Mouse (Mus musculus) hindbrain, postnatal 0 days (tissue): ENCODE data around the gene Gins2. TPM values are rescaled to one million over a fixed set of nuclear protein-coding genes. Genes with fewer than 3 reads are reported as not detected.

Experiments
- ATAC-seq: fragments of 200-750 bp; cut with Nextera tagmentation; 2 replicates; pipeline ENCODE4 v1.8.0; 2017; ENCODE audit warnings: mild to moderate bottlenecking, moderate TSS enrichment, moderate library complexity
- DNase-seq: peaks from one replicate; pipeline ENCODE4 v3.0.0-alpha.2; 2015; ENCODE audit warnings: low spot score
- H3K27ac ChIP-seq: fragments of 300-500 bp; sonication (generic); 2 replicates; pipeline ENCODE4 v1.5.1; 2014; ENCODE audit warnings: mild to moderate bottlenecking
- H3K27me3 ChIP-seq: fragments of 300-500 bp; sonication (generic); 2 replicates; pipeline ENCODE4 v1.6.1; 2014; ENCODE audit warnings: low read length, mixed read lengths; ENCODE audit not compliant: insufficient read depth
- H3K36me3 ChIP-seq: fragments of 300-500 bp; sonication (generic); 2 replicates; pipeline ENCODE4 v1.6.1; 2014; ENCODE audit warnings: low read length, mixed read lengths; ENCODE audit not compliant: insufficient read depth
- H3K4me1 ChIP-seq: fragments of 300-500 bp; sonication (generic); 2 replicates; pipeline ENCODE4 v1.6.1; 2014; ENCODE audit warnings: antibody characterized with exemption, low read length, mixed read lengths; ENCODE audit not compliant: insufficient read depth
- H3K4me2 ChIP-seq: fragments of 300-500 bp; sonication (generic); 2 replicates; pipeline ENCODE4 v1.6.1; 2014; ENCODE audit warnings: low read depth, mild to moderate bottlenecking, low read length, moderate library complexity, mixed read lengths
- H3K4me3 ChIP-seq: fragments of 300-500 bp; sonication (generic); 2 replicates; pipeline ENCODE4 v1.5.1; 2014; ENCODE audit warnings: low read length
- H3K9ac ChIP-seq: fragments of 300-500 bp; sonication (generic); replicated peaks from 2 replicates; pipeline ENCODE4 v1.6.1; 2014; ENCODE audit warnings: mild to moderate bottlenecking, low read length, moderate library complexity, mixed read lengths
- H3K9me3 ChIP-seq: fragments of 300-500 bp; sonication (generic); 2 replicates; pipeline ENCODE4 v1.6.1; 2016; ENCODE audit warnings: low read length, mixed read lengths
- CTCF ChIP-seq: IDR thresholded peaks from 2 replicates; pipeline ENCODE4 v1.5.1; 2016; ENCODE audit warnings: antibody characterized with exemption, control low read depth, low read depth
- WGBS: fragments of 180-500 bp; shearing (Covaris S2); extraction: QIAGEN DNeasy Blood & Tissue Kit; methylation state at CpG from one replicate; pipeline ENCODE4 v1.1.7; 2014; 5-methylcytosine and 5-hydroxymethylcytosine counted together
- polyA plus RNA-seq: library from polyadenylated mRNA; unstranded; fragments of >200 nt; fragmentation: Nextera tagmentation; extraction: Ambion mirVana; gene quantifications from 2 replicates; pipeline ENCODE4 v1.2.1, GENCODE M21; 2015
- total RNA-seq: library from RNA; depleted of rRNA; stranded (reverse); fragments of >200 nt; gene quantifications from 2 replicates; pipeline ENCODE4 v1.2.3, GENCODE M21; 2014

Gene Gins2
- total and polyA plus RNA-seq, 2 experiments from 2014 or later, result 12.3 to 20.6 TPM

GRCm38 (mm10) chr8:120537207-120537817 is 51.8 kb downstream of the Gins2 start:
- peak overlapping the region; percentile 62 for H3K4me3 ChIP-seq
- H3K4me1 ChIP-seq, result peaks cover 57% of the 10 kb centered on the region
- H3K9me3 ChIP-seq, result no peaks in the 10 kb centered on the region
- peak; percentile 86 for DNase-seq
- no peaks in the 10 kb centered on the region for H3K27me3 ChIP-seq
- peak overlapping the region; percentile 99 for H3K4me2 ChIP-seq
- H3K36me3 ChIP-seq, result no peaks in the 10 kb centered on the region
- no peak for TF ChIP-seq CTCF
- ATAC-seq, result no peak
- 1% methylated on average over 69 of the region's 79 CpGs for WGBS
- H3K27ac ChIP-seq, result peak overlapping the region; percentile 92
- H3K9ac ChIP-seq, result peak overlapping the region; percentile 72

- Histone ChIP-seq H3K27ac (peak overlapping the region; percentile 92), H3K36me3 (no peaks in the 10 kb centered on the region), H3K9me3 (no peaks in the 10 kb centered on the region), H3K9ac (peak overlapping the region; percentile 72), H3K4me2 (peak overlapping the region; percentile 99), H3K4me3 (peak overlapping the region; percentile 62), H3K27me3 (no peaks in the 10 kb centered on the region), H3K4me1 (peaks cover 57% of the 10 kb centered on the region)
- no peak for TF ChIP-seq CTCF
- WGBS, result under 1% methylated on average over 44 of the region's 61 CpGs
- ATAC-seq (0 out of 2 replicates have a peak, but pooled peaks have one; percentile 2), DNase-seq (peak; percentile 60)
Measured at GRCm38 (mm10) chr8:120536306-120537206, 52.5 kb downstream of the Gins2 start.

DNA sequence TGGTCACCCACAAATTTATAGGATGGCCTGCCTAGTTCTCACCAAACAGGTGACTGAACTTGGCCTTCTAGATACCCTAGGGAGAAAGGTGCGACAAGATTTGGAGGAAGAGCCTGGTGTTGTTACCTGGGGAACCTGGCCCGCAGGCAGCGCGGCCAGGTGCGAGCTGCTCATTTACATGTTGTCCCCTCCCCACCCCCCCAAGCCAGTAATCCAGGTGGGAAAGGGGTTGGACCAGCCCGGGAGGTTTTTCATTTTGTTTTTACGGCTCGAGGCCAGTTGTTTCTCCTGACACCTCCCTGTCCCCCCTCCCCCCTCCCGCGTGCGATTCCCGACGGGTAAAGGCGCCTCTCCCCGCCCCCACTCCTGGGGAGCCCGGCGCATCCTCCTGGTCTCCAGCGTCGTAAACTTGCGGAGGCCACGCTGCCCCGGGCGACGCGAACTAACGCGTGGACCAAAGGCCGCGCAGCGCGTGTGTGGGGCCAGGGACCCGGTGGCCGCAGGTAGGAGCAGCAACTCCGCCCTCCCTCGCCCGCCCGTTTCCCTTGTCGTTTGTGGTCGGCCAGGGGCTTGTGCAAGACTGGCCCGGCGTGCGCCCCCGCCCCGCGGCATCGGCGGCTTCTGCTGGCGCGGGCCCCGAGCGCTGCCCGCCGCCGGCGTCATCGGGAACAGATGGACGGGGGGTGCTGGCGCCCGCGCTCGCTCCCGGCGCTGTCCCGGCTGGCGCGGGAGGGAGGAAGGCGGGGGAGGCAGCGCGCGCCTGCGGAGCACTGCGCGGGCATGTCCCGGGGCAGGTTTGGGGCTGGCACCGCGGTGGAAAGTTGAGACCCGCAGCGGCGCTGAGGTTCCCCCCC is 53.4 kb downstream of the Gins2 start:
- TF ChIP-seq CTCF, result no peak
- Histone ChIP-seq H3K27ac (peak overlapping the region; percentile 92), H3K36me3 (no peaks in the 10 kb centered on the region), H3K9me3 (no peaks in the 10 kb centered on the region), H3K4me2 (peak overlapping the region; percentile 99), H3K27me3 (no peaks in the 10 kb centered on the region), H3K4me1 (peaks cover 57% of the 10 kb centered on the region), H3K9ac (peak overlapping the region; percentile 72), H3K4me3 (peak overlapping the region; percentile 62)
- peak; percentile 79 for DNase-seq
- no peak for ATAC-seq
- 3% methylated on average over 62 of the region's 79 CpGs for WGBS

GRCm38 (mm10) chr8:120534504-120535368 is 54.4 kb downstream of the Gins2 start:
- Histone ChIP-seq H3K27me3 (no peaks in the 10 kb centered on the region), H3K27ac (0 out of 2 replicates have a peak overlapping the region, but pooled peaks have one; percentile 92), H3K4me1 (peaks cover 49% of the 10 kb centered on the region), H3K9me3 (no peaks in the 10 kb centered on the region), H3K4me3 (peak overlapping the region; percentile 62; the same call in 1 of the 2 replicates), H3K9ac (no peak overlapping the region), H3K36me3 (no peaks in the 10 kb centered on the region), H3K4me2 (peak overlapping the region; percentile 99; the same call in 1 of the 2 replicates)
- 11% methylated on average over 14 of the region's 14 CpGs for WGBS
- ATAC-seq (peak; percentile 76), DNase-seq (peak; percentile 93)
- peak; percentile 99 for TF ChIP-seq CTCF

DNA sequence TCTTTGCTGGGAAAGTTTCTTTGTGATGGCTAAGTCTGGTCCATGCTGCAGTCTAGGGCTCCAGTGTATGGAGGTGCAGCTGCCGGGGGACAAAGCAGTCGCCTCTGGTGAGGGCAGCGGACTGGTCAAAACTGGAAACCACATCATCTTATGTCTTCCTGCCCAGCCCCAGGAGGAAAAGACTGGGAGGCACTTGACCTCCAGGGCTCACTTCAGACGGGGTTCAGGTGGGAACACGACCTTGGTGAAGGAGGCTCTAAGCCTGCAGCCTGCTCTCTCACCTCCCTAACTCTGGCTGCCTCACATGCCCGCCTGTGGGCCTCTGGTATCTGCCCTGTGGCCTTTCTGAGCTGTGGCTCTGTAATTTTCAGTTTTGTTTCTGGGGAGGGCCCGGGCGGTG is 55.0 kb downstream of the Gins2 start:
- Histone ChIP-seq H3K9ac (no peak overlapping the region), H3K36me3 (no peaks in the 10 kb centered on the region), H3K9me3 (no peaks in the 10 kb centered on the region), H3K4me3 (no peak overlapping the region), H3K4me2 (no peak overlapping the region), H3K27ac (0 out of 2 replicates have a peak overlapping the region, but pooled peaks have one; percentile 15), H3K4me1 (peaks cover 49% of the 10 kb centered on the region), H3K27me3 (no peaks in the 10 kb centered on the region)
- 44% methylated on average over 8 of the region's 8 CpGs for WGBS
- ATAC-seq (no peak), DNase-seq (no peak)
- TF ChIP-seq CTCF, result no peak

- 46% methylated on average over 3 of the region's 3 CpGs for WGBS
- H3K36me3 ChIP-seq, result no peaks in the 10 kb centered on the region
- no peak overlapping the region for H3K4me3 ChIP-seq
- H3K4me1 ChIP-seq, result peaks cover 42% of the 10 kb centered on the region
- H3K27ac ChIP-seq, result no peak overlapping the region
- H3K9me3 ChIP-seq, result no peaks in the 10 kb centered on the region
- no peak for TF ChIP-seq CTCF
- ATAC-seq (no peak), DNase-seq (no peak)
- peak overlapping the region; percentile 38 for H3K4me2 ChIP-seq
- H3K27me3 ChIP-seq, result no peaks in the 10 kb centered on the region
- H3K9ac ChIP-seq, result no peak overlapping the region
Measured at GRCm38 (mm10) chr8:120533380-120533779, 55.7 kb downstream of the Gins2 start.
